Mouse (Mus musculus) hindbrain, embryonic 15.5 days (tissue): ENCODE measurements around the gene Stard5. TPM values are rescaled to one million over a fixed set of nuclear protein-coding genes. Genes with fewer than 3 reads are reported as not detected.

Experiments
- ATAC-seq: fragments of 200-750 bp; cut with Nextera tagmentation; 2 replicates; pipeline ENCODE4 v1.8.0; 2017; ENCODE audit warnings: low read depth, moderate number of reproducible peaks, moderate TSS enrichment; ENCODE audit not compliant: low FRiP score
- H3K27ac ChIP-seq: fragments of 300-500 bp; sonication (generic); replicated peaks from 2 replicates; pipeline ENCODE4 v1.5.1; 2015; ENCODE audit warnings: mild to moderate bottlenecking, inconsistent platforms
- H3K27me3 ChIP-seq: fragments of 300-500 bp; sonication (generic); 2 replicates; pipeline ENCODE4 v1.6.1; 2015; ENCODE audit warnings: control low read depth, inconsistent platforms
- H3K36me3 ChIP-seq: fragments of 300-500 bp; sonication (generic); 2 replicates; pipeline ENCODE4 v1.6.1; 2015; ENCODE audit warnings: control low read depth, inconsistent platforms
- H3K4me1 ChIP-seq: fragments of 300-500 bp; sonication (generic); replicated peaks from 2 replicates; pipeline ENCODE4 v1.6.1; 2015; ENCODE audit warnings: control low read depth, inconsistent platforms
- H3K4me2 ChIP-seq: fragments of 300-500 bp; sonication (generic); 2 replicates; pipeline ENCODE4 v1.6.1; 2015; ENCODE audit warnings: moderate library complexity, mild to moderate bottlenecking, inconsistent platforms
- H3K4me3 ChIP-seq: fragments of 300-500 bp; sonication (generic); 2 replicates; pipeline ENCODE4 v1.5.1; 2015; ENCODE audit warnings: mild to moderate bottlenecking, inconsistent platforms
- H3K9ac ChIP-seq: fragments of 300-500 bp; sonication (generic); 2 replicates; pipeline ENCODE4 v1.6.1; 2015; ENCODE audit warnings: inconsistent platforms
- H3K9me3 ChIP-seq: fragments of 300-500 bp; sonication (generic); 2 replicates; pipeline ENCODE4 v1.6.1; 2016; ENCODE audit warnings: control low read depth, inconsistent platforms
- WGBS: fragments of 180-500 bp; shearing (Covaris S2); methylation state at CpG from one replicate; pipeline ENCODE4 v1.1.7; 2015; 5-methylcytosine and 5-hydroxymethylcytosine counted together
- polyA plus RNA-seq: library from polyadenylated mRNA; unstranded; fragments of >200 nt; fragmentation: Nextera tagmentation; extraction: Ambion mirVana; gene quantifications from 2 replicates; pipeline ENCODE4 v1.2.1, GENCODE M21; 2015

The Stard5 gene
- polyA plus RNA-seq, 1 experiment from 2014 or later, result 6.7 TPM

GRCm38 (mm10) chr7:83615815-83616214 lies 15.9 kb upstream of the Stard5 start:
- H3K27ac ChIP-seq, result no peak overlapping the region
- 88% methylated on average over 8 of the region's 8 CpGs for WGBS
- no peaks in the 10 kb centered on the region for H3K27me3 ChIP-seq
- no peak for ATAC-seq
- no peak overlapping the region for H3K9ac ChIP-seq
- H3K4me2 ChIP-seq, result no peak overlapping the region
- no peak overlapping the region for H3K4me3 ChIP-seq
- H3K4me1 ChIP-seq, result no peaks in the 10 kb centered on the region
- no peaks in the 10 kb centered on the region for H3K36me3 ChIP-seq
- H3K9me3 ChIP-seq, result no peaks in the 10 kb centered on the region

- H3K36me3 ChIP-seq, result no peaks in the 10 kb centered on the region
- H3K4me1 ChIP-seq, result no peaks in the 10 kb centered on the region
- no peaks in the 10 kb centered on the region for H3K27me3 ChIP-seq
- H3K4me2 ChIP-seq, result no peak overlapping the region
- 97% methylated on average over 3 of the region's 3 CpGs for WGBS
- no peaks in the 10 kb centered on the region for H3K9me3 ChIP-seq
- no peak for ATAC-seq
- H3K27ac ChIP-seq, result no peak overlapping the region
- no peak overlapping the region for H3K9ac ChIP-seq
- no peak overlapping the region for H3K4me3 ChIP-seq
Observed at GRCm38 (mm10) chr7:83616268-83616667, 15.5 kb upstream of the Stard5 start.

GRCm38 (mm10) chr7:83618709-83619108 lies 13.1 kb upstream of the Stard5 start:
- H3K4me3 ChIP-seq, result no peak overlapping the region
- no peaks in the 10 kb centered on the region for H3K4me1 ChIP-seq
- no peak overlapping the region for H3K4me2 ChIP-seq
- ATAC-seq, result no peak
- H3K27ac ChIP-seq, result no peak overlapping the region
- H3K9me3 ChIP-seq, result no peaks in the 10 kb centered on the region
- WGBS, result 94% methylated on average over 1 of the region's 1 CpGs
- H3K36me3 ChIP-seq, result no peaks in the 10 kb centered on the region
- no peak overlapping the region for H3K9ac ChIP-seq
- no peaks in the 10 kb centered on the region for H3K27me3 ChIP-seq

- H3K4me2 ChIP-seq, result no peak overlapping the region
- H3K9me3 ChIP-seq, result no peaks in the 10 kb centered on the region
Observed at GRCm38 (mm10) chr7:83622582-83622981, 9.2 kb upstream of the Stard5 start.

GRCm38 (mm10) chr7:83624065-83624464 lies 7.7 kb upstream of the Stard5 start:
- 81% methylated on average over 1 of the region's 1 CpGs for WGBS
- Histone ChIP-seq H3K4me1 (no peaks in the 10 kb centered on the region), H3K9ac (no peak overlapping the region), H3K4me3 (no peak overlapping the region), H3K27me3 (no peaks in the 10 kb centered on the region), H3K9me3 (no peaks in the 10 kb centered on the region), H3K4me2 (no peak overlapping the region), H3K27ac (no peak overlapping the region), H3K36me3 (no peaks in the 10 kb centered on the region)
- ATAC-seq, result no peak

More at GRCm38 (mm10) chr7:83622582-83622981, 9.2 kb upstream of the Stard5 start:
- Histone ChIP-seq H3K4me3 (no peak overlapping the region), H3K9ac (no peak overlapping the region), H3K36me3 (no peaks in the 10 kb centered on the region), H3K27ac (no peak overlapping the region), H3K4me1 (no peaks in the 10 kb centered on the region), H3K27me3 (no peaks in the 10 kb centered on the region)
- ATAC-seq, result no peak
- WGBS, result 97% methylated on average over 6 of the region's 6 CpGs

- no peaks in the 10 kb centered on the region for H3K27me3 ChIP-seq
- 87% methylated on average over 8 of the region's 8 CpGs for WGBS
- no peak overlapping the region for H3K4me2 ChIP-seq
- no peaks in the 10 kb centered on the region for H3K36me3 ChIP-seq
- H3K27ac ChIP-seq, result no peak overlapping the region
- ATAC-seq, result no peak
- no peaks in the 10 kb centered on the region for H3K9me3 ChIP-seq
- H3K4me1 ChIP-seq, result peaks cover 6% of the 10 kb centered on the region
- H3K4me3 ChIP-seq, result no peak overlapping the region
- no peak overlapping the region for H3K9ac ChIP-seq
Observed at GRCm38 (mm10) chr7:83626557-83627257, 5.1 kb upstream of the Stard5 start.

GRCm38 (mm10) chr7:83627369-83627768 lies 4.4 kb upstream of the Stard5 start:
- no peak for ATAC-seq
- Histone ChIP-seq H3K27ac (no peak overlapping the region), H3K4me3 (no peak overlapping the region), H3K4me1 (peaks cover 10% of the 10 kb centered on the region), H3K27me3 (no peaks in the 10 kb centered on the region), H3K4me2 (no peak overlapping the region), H3K36me3 (no peaks in the 10 kb centered on the region), H3K9me3 (no peaks in the 10 kb centered on the region), H3K9ac (no peak overlapping the region)
- 88% methylated on average over 4 of the region's 4 CpGs for WGBS

GRCm38 (mm10) chr7:83631073-83631827 lies 509 bp upstream of the Stard5 start:
- Histone ChIP-seq H3K27ac (peak overlapping the region; percentile 70), H3K36me3 (no peaks in the 10 kb centered on the region), H3K4me3 (peak overlapping the region; percentile 54), H3K9me3 (no peaks in the 10 kb centered on the region), H3K4me2 (peak overlapping the region; percentile 82), H3K9ac (peak overlapping the region; percentile 55), H3K4me1 (peaks cover 27% of the 10 kb centered on the region), H3K27me3 (no peaks in the 10 kb centered on the region)
- ATAC-seq, result peak; percentile 84
- 17% methylated on average over 11 of the region's 11 CpGs for WGBS

GRCm38 (mm10) chr7:83632682-83633120 lies 942 bp downstream of the Stard5 start:
- Histone ChIP-seq H3K9ac (no peak overlapping the region), H3K27ac (no peak overlapping the region), H3K36me3 (no peaks in the 10 kb centered on the region), H3K4me1 (peaks cover 27% of the 10 kb centered on the region), H3K9me3 (no peaks in the 10 kb centered on the region), H3K27me3 (no peaks in the 10 kb centered on the region), H3K4me3 (peak overlapping the region; percentile 54; the same call in 1 of the 2 replicates), H3K4me2 (peak overlapping the region; percentile 82)
- WGBS, result 63% methylated on average over 6 of the region's 6 CpGs
- ATAC-seq, result no peak

- Histone ChIP-seq H3K4me3 (no peak overlapping the region), H3K9me3 (no peaks in the 10 kb centered on the region), H3K4me1 (peaks cover 27% of the 10 kb centered on the region), H3K36me3 (no peaks in the 10 kb centered on the region), H3K27ac (no peak overlapping the region), H3K27me3 (no peaks in the 10 kb centered on the region), H3K4me2 (no peak overlapping the region), H3K9ac (no peak overlapping the region)
- no peak for ATAC-seq
- 87% methylated on average over 6 of the region's 6 CpGs for WGBS
Observed at GRCm38 (mm10) chr7:83633856-83634255, 2.1 kb downstream of the Stard5 start.

- no peak overlapping the region for H3K4me3 ChIP-seq
- no peaks in the 10 kb centered on the region for H3K27me3 ChIP-seq
- H3K4me2 ChIP-seq, result no peak overlapping the region
- no peak overlapping the region for H3K9ac ChIP-seq
- H3K27ac ChIP-seq, result no peak overlapping the region
- ATAC-seq, result no peak
- H3K9me3 ChIP-seq, result no peaks in the 10 kb centered on the region
- H3K36me3 ChIP-seq, result no peaks in the 10 kb centered on the region
- H3K4me1 ChIP-seq, result peaks cover 26% of the 10 kb centered on the region
- 78% methylated on average over 2 of the region's 2 CpGs for WGBS
Observed at GRCm38 (mm10) chr7:83635726-83636125, 4.0 kb downstream of the Stard5 start.

- Histone ChIP-seq H3K9me3 (no peaks in the 10 kb centered on the region), H3K4me2 (no peak overlapping the region), H3K9ac (no peak overlapping the region), H3K4me1 (peaks cover 20% of the 10 kb centered on the region), H3K36me3 (no peaks in the 10 kb centered on the region), H3K27ac (no peak overlapping the region), H3K4me3 (no peak overlapping the region), H3K27me3 (no peaks in the 10 kb centered on the region)
- ATAC-seq, result no peak
- 77% methylated on average over 8 of the region's 8 CpGs for WGBS
Observed at GRCm38 (mm10) chr7:83636425-83636824, 4.7 kb downstream of the Stard5 start.
